Mouse (Mus musculus) forebrain, embryonic 10.5 days (tissue): ENCODE measurements around the gene Hist1h2bh. TPM values are rescaled to one million over a fixed set of nuclear protein-coding genes. Genes with fewer than 3 reads are reported as not detected.

Experiments used
- DNase-seq: peaks from one replicate; pipeline ENCODE4 v3.0.0-alpha.2; 2017; ENCODE audit warnings: low spot score; ENCODE audit errors: extremely low spot score
- H3K27ac ChIP-seq: fragments of 300-500 bp; sonication (generic); 2 replicates; pipeline ENCODE4 v1.5.1; 2016; ENCODE audit warnings: mild to moderate bottlenecking
- H3K27me3 ChIP-seq: fragments of 300-500 bp; sonication (generic); 2 replicates; pipeline ENCODE4 v1.6.1; 2016; ENCODE audit warnings: mild to moderate bottlenecking; ENCODE audit not compliant: poor library complexity, severe bottlenecking
- H3K36me3 ChIP-seq: fragments of 300-500 bp; sonication (generic); replicated peaks from 2 replicates; pipeline ENCODE4 v1.6.1; 2016; ENCODE audit warnings: mild to moderate bottlenecking, moderate library complexity
- H3K4me1 ChIP-seq: fragments of 300-500 bp; sonication (generic); 2 replicates; pipeline ENCODE4 v1.6.1; 2016
- H3K4me3 ChIP-seq: fragments of 300-500 bp; sonication (generic); 2 replicates; pipeline ENCODE4 v1.5.1; 2016; ENCODE audit warnings: mild to moderate bottlenecking, moderate library complexity
- H3K9me3 ChIP-seq: fragments of 300-500 bp; sonication (generic); 2 replicates; pipeline ENCODE4 v1.6.1; 2016; ENCODE audit warnings: mild to moderate bottlenecking, moderate library complexity
- WGBS: fragments of 180-500 bp; shearing (Covaris S2); methylation state at CpG from one replicate; pipeline ENCODE4 v1.1.7; 2016; 5-methylcytosine and 5-hydroxymethylcytosine counted together
- polyA plus RNA-seq: library from polyadenylated mRNA; unstranded; fragments of >200 nt; fragmentation: Nextera tagmentation; extraction: Ambion mirVana; gene quantifications from 2 replicates; pipeline ENCODE4 v1.2.1, GENCODE M21; 2016

Hist1h2bh gene
- polyA plus RNA-seq, 1 experiment from 2014 or later = 0.74 TPM

- no peaks in the 10 kb centered on the region for H3K9me3 ChIP-seq
- WGBS = 50% methylated on average over 2 of the region's 2 CpGs
- no peak for DNase-seq
- peak overlapping the region; percentile 92 for H3K27ac ChIP-seq
- peaks cover 52% of the 10 kb centered on the region for H3K4me1 ChIP-seq
- no peaks in the 10 kb centered on the region for H3K36me3 ChIP-seq
- peak overlapping the region; percentile 54 for H3K4me3 ChIP-seq
- no peaks in the 10 kb centered on the region for H3K27me3 ChIP-seq
Measured at GRCm38 (mm10) chr13:23529480-23530165, 13.6 kb downstream of the Hist1h2bh start.

GRCm38 (mm10) chr13:23529005-23529404 is 14.2 kb downstream of the Hist1h2bh start:
- peaks cover 52% of the 10 kb centered on the region for H3K4me1 ChIP-seq
- peak overlapping the region; percentile 65; the same call in 1 of the 2 replicates for H3K27ac ChIP-seq
- peak overlapping the region; percentile 54 for H3K4me3 ChIP-seq
- H3K27me3 ChIP-seq = no peaks in the 10 kb centered on the region
- no peak for DNase-seq
- H3K36me3 ChIP-seq = no peaks in the 10 kb centered on the region
- no peaks in the 10 kb centered on the region for H3K9me3 ChIP-seq
- 91% methylated on average over 5 of the region's 5 CpGs for WGBS

GRCm38 (mm10) chr13:23526312-23526711 is 16.9 kb downstream of the Hist1h2bh start:
- Histone ChIP-seq H3K4me3 (peak overlapping the region; percentile 52), H3K4me1 (peaks cover 39% of the 10 kb centered on the region), H3K9me3 (no peaks in the 10 kb centered on the region), H3K27me3 (no peaks in the 10 kb centered on the region), H3K36me3 (no peaks in the 10 kb centered on the region), H3K27ac (peak overlapping the region; percentile 83)
- WGBS = under 1% methylated on average over 17 of the region's 17 CpGs
- DNase-seq = peak; percentile 91

- no peaks in the 10 kb centered on the region for H3K9me3 ChIP-seq
- 4% methylated on average over 10 of the region's 10 CpGs for WGBS
- no peaks in the 10 kb centered on the region for H3K36me3 ChIP-seq
- peaks cover 42% of the 10 kb centered on the region for H3K4me1 ChIP-seq
- peak overlapping the region; percentile 52; the same call in 1 of the 2 replicates for H3K27ac ChIP-seq
- DNase-seq = no peak
- peak overlapping the region; percentile 52 for H3K4me3 ChIP-seq
- H3K27me3 ChIP-seq = no peaks in the 10 kb centered on the region
Measured at GRCm38 (mm10) chr13:23525901-23526300, 17.3 kb downstream of the Hist1h2bh start.

GRCm38 (mm10) chr13:23524654-23525053 is 18.5 kb downstream of the Hist1h2bh start:
- no peaks in the 10 kb centered on the region for H3K27me3 ChIP-seq
- H3K4me1 ChIP-seq = peaks cover 46% of the 10 kb centered on the region
- H3K4me3 ChIP-seq = peak overlapping the region; percentile 52
- DNase-seq = peak; percentile 82
- H3K9me3 ChIP-seq = no peaks in the 10 kb centered on the region
- no peaks in the 10 kb centered on the region for H3K36me3 ChIP-seq
- H3K27ac ChIP-seq = no peak overlapping the region
- 8% methylated on average over 5 of the region's 5 CpGs for WGBS

GRCm38 (mm10) chr13:23523976-23524375 is 19.2 kb downstream of the Hist1h2bh start:
- H3K4me3 ChIP-seq = no peak overlapping the region
- DNase-seq = no peak
- H3K27me3 ChIP-seq = no peaks in the 10 kb centered on the region
- peaks cover 39% of the 10 kb centered on the region for H3K4me1 ChIP-seq
- no peak overlapping the region for H3K27ac ChIP-seq
- no peaks in the 10 kb centered on the region for H3K9me3 ChIP-seq
- no peaks in the 10 kb centered on the region for H3K36me3 ChIP-seq
- 64% methylated on average over 5 of the region's 5 CpGs for WGBS

GRCm38 (mm10) chr13:23521703-23522102 is 21.5 kb downstream of the Hist1h2bh start:
- H3K36me3 ChIP-seq = no peaks in the 10 kb centered on the region
- no peak overlapping the region for H3K27ac ChIP-seq
- peaks cover 29% of the 10 kb centered on the region for H3K4me1 ChIP-seq
- peak overlapping the region; percentile 30 for H3K4me3 ChIP-seq
- under 1% methylated on average over 14 of the region's 14 CpGs for WGBS
- no peaks in the 10 kb centered on the region for H3K27me3 ChIP-seq
- no peaks in the 10 kb centered on the region for H3K9me3 ChIP-seq
- DNase-seq = peak; percentile 75

- Histone ChIP-seq H3K4me3 (peak overlapping the region; percentile 59), H3K27ac (no peak overlapping the region), H3K4me1 (peaks cover 23% of the 10 kb centered on the region), H3K27me3 (no peaks in the 10 kb centered on the region), H3K9me3 (no peaks in the 10 kb centered on the region), H3K36me3 (no peaks in the 10 kb centered on the region)
- peak; percentile 76 for DNase-seq
- 0% methylated on average over 10 of the region's 10 CpGs for WGBS
Measured at GRCm38 (mm10) chr13:23519416-23519815, 23.8 kb downstream of the Hist1h2bh start.

GRCm38 (mm10) chr13:23518885-23519284 is 24.3 kb downstream of the Hist1h2bh start:
- H3K36me3 ChIP-seq = no peaks in the 10 kb centered on the region
- peak; percentile 78 for DNase-seq
- H3K4me3 ChIP-seq = peak overlapping the region; percentile 59
- H3K27ac ChIP-seq = no peak overlapping the region
- under 1% methylated on average over 6 of the region's 6 CpGs for WGBS
- peaks cover 23% of the 10 kb centered on the region for H3K4me1 ChIP-seq
- H3K27me3 ChIP-seq = no peaks in the 10 kb centered on the region
- H3K9me3 ChIP-seq = no peaks in the 10 kb centered on the region

GRCm38 (mm10) chr13:23518295-23518603 is 24.9 kb downstream of the Hist1h2bh start:
- H3K27ac ChIP-seq = no peak overlapping the region
- H3K9me3 ChIP-seq = no peaks in the 10 kb centered on the region
- peak overlapping the region; percentile 59 for H3K4me3 ChIP-seq
- no peaks in the 10 kb centered on the region for H3K27me3 ChIP-seq
- peaks cover 23% of the 10 kb centered on the region for H3K4me1 ChIP-seq
- no peaks in the 10 kb centered on the region for H3K36me3 ChIP-seq
- under 1% methylated on average over 6 of the region's 6 CpGs for WGBS
- no peak for DNase-seq

GRCm38 (mm10) chr13:23517603-23518294 is 25.4 kb downstream of the Hist1h2bh start:
- Histone ChIP-seq H3K4me3 (peak overlapping the region; percentile 59), H3K4me1 (peaks cover 23% of the 10 kb centered on the region), H3K36me3 (no peaks in the 10 kb centered on the region), H3K9me3 (no peaks in the 10 kb centered on the region), H3K27ac (no peak overlapping the region), H3K27me3 (no peaks in the 10 kb centered on the region)
- under 1% methylated on average over 27 of the region's 27 CpGs for WGBS
- DNase-seq = peak; percentile 86

GRCm38 (mm10) chr13:23516822-23517602 is 26.2 kb downstream of the Hist1h2bh start:
- Histone ChIP-seq H3K27me3 (no peaks in the 10 kb centered on the region), H3K27ac (0 out of 2 replicates have a peak overlapping the region, but pooled peaks have one; percentile 30), H3K36me3 (no peaks in the 10 kb centered on the region), H3K9me3 (no peaks in the 10 kb centered on the region), H3K4me3 (peak overlapping the region; percentile 59), H3K4me1 (peaks cover 21% of the 10 kb centered on the region)
- peak; percentile 66 for DNase-seq
- WGBS = under 1% methylated on average over 19 of the region's 19 CpGs
